Mouse (Mus musculus) C2C12 (cell line): Measurements from ENCODE around the gene Ptbp1.

ENCODE experiments used
- CTCF ChIP-seq: IDR thresholded peaks from one replicate; pipeline ENCODE4 v1.5.1; 2011; ENCODE audit not compliant: control insufficient read depth, insufficient read depth, insufficient read length
- USF1 ChIP-seq: IDR thresholded peaks from one replicate; pipeline ENCODE4 v1.6.1; 2011; ENCODE audit warnings: low read depth, mild to moderate bottlenecking, control low read depth, moderate library complexity

- TF ChIP-seq USF1 (no peak), CTCF (no peak)
These were observed 1.4 kb upstream of the Ptbp1 start for GRCm38 (mm10) chr10:79852827-79853226.
